Mouse (Mus musculus) thymus, adult 2 months (tissue): Measurements from ENCODE around the gene Rangrf.
"Not testable (repeated sequence)": the region's sequence is repeated elsewhere in the genome, so short reads cannot be mapped to it uniquely, and the experiment has no call there.

Experiments
- CTCF ChIP-seq: fragments of 200-500 bp; IDR thresholded peaks from 2 replicates; pipeline ENCODE4 v1.5.1; 2012; ENCODE audit warnings: mild to moderate bottlenecking, control low read depth, low read length, moderate library complexity, borderline replicate concordance; ENCODE audit not compliant: control insufficient read depth, poor library complexity, insufficient read depth; ENCODE audit errors: extremely low read depth
- POLR2A ChIP-seq: fragments of 200-500 bp; IDR thresholded peaks from 2 replicates; pipeline ENCODE4 v1.6.1; 2012; ENCODE audit warnings: mild to moderate bottlenecking, low read length, control low read depth, moderate library complexity; ENCODE audit not compliant: control insufficient read depth, poor library complexity, insufficient read depth; ENCODE audit errors: extremely low read depth

DNA sequence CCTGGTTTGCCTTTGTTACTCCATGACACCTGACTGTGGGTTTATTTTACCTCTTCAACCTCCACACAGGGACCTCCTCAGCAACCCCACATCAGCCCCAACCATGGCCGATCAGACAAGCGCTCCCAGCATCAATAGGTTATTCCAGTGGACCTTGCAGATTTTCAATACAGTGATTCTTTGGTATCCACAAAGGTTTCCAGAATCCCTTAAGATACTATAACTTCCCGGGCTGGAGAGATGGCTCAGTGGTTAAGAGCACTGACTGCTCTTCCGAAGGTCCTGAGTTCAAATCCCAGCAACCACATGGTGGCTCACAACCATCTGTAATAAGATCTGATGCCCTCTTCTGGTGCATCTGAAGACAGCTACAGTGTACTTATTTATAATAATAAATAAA, 38.0 kb downstream of the Rangrf start:
- not testable (repeated sequence) for TF ChIP-seq CTCF, POLR2A
